Mouse (Mus musculus) ovary, adult 18-20 months (tissue): Measurements from ENCODE around the gene Calml4.
"Not testable (repeated sequence)": the region's sequence is repeated elsewhere in the genome, so short reads cannot be mapped to it uniquely, and the experiment has no call there.

Source experiments
- DNase-seq: peaks from one replicate; pipeline ENCODE4 v3.0.0; 2022; ENCODE audit warnings: low spot score, mixed read lengths

The Calml4 gene

DNA sequence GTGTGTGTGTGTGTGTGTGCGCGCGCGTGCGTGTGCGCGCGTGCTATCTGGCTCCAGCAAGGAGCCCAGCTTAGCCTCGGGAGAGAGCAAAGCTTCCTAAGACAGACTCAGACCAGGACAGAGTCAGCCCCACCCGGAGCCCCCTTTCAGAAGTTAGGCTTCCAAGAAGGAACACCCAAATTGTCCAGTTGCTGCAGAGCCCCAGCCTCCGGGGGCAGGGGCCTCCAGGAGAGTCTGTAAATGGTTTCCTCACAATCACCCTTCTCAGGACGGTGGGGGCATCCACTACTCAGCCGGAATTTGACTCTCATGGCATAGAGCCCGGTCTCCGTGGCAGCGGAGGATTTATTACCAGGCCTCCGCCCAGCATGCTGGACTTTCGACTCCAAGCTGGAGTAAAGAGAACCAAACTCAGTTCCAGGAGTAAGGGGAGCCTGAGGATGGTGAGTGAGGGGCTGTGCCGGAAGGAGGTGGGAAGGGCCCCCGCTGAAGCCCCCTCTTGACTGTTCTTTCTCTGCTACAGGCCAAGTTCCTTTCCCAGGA, at the start of gene Calml4:
Gene Calml4 (plus strand): TSS at position 362 of the 543 bp plus-strand sequence.
- peak; percentile 59 for DNase-seq

DNA sequence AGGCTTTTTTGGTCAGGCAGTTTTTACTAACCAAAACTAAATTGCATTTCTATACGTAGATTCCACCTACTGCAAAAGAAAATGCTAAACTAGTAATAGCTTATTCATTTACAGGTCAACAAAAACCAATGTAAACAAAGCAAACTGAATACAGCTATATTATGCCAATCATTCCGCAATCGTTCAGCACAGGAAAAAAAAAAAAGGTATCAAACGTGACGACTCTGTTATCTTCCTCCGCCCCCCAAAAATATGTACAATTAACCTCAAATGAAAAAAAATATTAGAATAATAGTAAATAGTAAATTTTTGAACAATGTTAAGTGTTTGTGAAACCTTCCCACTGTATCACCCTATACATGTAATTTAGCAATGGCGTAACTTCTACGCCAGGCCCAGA, 47.8 kb upstream of the Calml4 start:
- no peak for DNase-seq

DNA sequence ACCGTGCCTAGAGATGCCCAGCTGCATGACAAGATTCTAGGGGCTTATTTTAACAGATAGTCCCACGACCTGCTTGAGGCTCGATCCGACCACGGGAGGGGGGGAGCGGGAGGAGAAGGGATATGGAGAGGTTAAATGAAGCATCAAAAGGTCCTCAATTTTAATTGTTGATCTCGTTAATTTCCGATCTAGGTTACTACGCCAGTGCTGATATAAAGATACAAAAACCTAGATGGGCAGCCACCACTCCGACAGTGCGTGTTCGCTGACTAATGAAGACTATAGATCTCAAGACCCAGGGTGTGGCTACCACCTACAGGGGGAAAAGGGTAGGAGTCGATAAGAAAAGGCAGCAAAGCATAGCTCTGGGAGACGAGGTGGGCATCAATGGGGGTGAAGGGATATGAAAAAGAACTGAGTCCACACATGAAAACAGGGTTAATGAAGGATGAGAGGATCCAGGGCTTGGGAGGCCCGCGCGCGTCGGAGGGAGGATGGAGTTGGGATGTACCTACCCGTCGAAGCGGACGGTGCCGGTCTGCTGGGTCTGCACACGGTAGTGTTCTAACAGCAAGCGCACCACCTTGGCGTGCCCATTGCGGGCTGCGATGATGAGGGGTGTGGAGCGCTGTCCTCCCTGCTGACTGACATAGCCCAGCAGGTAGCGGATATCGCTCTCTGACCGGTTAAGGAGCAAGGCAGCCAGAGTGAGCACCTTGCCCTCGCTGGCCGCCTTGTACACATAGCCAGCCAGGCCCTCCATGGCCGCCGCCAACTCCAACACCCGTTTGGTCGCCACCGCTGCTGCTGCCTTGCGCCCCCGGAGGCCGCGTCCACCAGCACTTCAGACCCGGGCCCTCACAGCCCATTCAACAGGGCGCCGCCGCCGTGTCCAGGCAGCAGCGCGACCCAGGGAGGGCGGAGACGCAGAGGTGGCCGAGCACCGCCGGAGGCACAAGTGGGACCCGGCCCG, 47.1 kb upstream of the Calml4 start:
- no peak for DNase-seq

DNA sequence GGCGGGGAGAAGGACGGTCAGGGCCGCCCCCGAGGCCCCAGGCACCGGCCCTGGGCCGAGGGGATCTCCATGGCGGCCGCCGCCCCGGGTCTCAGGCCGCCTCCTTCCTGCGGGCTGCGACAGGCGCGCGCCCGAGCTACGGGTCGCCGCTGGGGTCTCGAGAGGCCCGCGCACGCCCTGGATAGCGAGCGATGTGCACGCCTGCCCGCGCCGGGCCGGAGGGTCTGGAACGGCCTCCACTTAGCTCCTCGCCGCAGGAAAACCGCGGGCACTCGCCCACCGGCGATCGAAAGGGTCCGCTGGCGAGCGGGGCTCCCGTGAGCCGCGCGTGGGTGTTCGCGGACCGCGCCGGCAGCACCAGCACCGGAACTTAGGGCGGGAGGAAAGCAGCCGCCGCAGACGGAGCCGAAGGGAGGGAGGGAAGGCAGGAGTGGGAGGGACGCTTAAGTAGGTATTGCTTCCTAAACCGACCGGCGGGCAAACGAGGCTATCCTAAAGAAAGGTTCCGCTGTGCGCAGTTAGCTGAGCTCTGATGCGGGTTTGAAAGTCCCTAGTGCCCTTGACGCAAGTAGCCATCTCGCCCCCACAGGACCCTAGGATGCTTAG, 46.3 kb upstream of the Calml4 start, which contains the start of gene Fem1b:
Gene Fem1b (minus strand): TSS at position 419 of the 606 bp plus-strand sequence.
- peak; percentile 84 for DNase-seq

DNA sequence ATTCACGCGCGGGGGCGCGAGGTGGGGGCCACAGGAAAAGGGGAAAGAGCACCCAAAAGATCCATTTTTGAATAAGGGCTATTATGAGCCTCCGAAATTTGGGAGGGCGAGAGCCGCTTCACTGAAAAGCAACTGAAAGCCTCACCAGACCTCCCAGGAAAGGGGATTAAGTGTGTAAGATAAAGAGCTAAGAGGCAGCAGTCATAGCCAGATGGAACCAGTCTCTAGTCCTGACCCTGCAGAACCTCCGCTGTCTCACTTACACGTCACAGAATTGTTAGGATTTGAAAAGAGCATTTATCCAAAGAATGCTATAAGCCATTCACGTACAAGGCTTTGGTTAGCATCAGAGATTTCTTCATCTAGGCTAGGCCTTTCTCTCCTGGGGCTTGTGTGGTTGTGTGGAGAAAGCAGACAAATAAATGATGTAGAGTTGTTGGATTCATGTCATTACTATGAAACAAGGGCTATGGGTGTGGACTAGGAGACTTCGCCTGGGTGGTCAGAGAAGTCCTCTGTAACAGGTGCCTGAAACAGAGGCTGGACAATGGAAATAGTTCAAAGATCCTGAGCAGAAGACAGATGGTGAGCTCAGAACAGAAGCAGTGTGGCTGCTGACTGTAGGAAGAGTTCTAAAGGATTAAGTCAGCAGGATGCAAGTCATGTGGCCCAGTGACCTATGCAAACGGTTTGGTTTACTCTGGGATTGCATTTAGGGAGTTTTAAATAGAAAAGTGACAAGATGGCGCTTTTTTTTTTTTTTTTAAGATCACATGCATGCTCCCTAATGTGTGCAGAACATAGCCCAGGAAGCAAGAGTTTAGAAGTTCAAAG, 45.4 kb upstream of the Calml4 start:
- DNase-seq, result no peak

DNA sequence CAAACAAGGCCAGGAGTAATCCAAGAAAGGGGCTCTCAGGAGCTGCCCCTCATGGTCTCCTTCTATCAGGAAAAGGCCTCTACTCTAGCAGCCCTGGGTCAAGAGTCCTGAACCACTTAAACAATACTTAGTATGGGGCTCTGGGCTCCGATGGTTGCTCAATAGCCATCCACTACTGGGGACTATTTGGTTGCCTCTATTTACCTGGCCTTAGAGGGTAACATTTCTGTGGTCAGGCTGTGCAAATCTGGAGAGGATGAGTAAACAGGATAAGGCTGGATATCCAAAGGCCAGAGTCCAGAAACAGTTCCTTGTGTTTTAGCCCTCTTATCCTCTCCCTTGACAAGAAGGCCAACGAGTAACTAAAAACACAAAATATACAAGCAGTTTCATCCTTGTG, 43.1 kb upstream of the Calml4 start:
- DNase-seq, result no peak

DNA sequence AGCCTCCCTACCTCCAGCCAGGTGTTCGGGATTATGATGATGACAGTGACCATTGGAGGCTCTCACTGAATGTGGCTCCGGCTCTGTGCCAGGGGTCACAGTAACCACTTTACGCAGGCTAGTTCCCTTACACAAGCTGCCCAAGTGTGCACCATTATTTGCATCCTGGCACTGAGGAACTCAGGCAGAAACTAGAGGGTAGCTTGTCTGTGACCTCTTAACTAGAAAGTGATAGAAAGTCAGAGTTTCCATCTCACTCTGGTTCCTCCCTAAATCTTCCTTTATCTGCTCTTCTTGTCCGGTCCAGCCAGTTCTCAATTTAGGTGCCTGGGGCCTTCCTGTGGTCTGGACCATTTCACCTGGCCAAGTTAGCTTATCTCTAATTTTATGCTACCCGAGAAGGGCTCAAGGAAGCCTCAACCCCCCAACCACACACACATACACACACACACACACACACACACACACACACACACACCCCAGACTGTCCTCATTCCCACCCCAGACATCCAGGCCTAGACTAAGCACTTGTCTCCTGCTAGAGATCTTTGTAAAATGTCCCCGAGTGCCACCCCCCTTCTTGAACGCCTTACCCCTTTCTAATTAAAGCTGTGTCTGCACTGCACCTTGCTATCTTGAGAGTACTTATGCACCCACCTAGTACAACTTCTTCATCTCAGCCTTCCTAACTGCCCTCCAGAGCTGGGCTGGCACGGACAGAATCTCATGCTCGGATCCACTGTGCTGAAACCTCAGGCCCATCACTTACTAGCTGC, 41.4 kb upstream of the Calml4 start:
- no peak for DNase-seq

DNA sequence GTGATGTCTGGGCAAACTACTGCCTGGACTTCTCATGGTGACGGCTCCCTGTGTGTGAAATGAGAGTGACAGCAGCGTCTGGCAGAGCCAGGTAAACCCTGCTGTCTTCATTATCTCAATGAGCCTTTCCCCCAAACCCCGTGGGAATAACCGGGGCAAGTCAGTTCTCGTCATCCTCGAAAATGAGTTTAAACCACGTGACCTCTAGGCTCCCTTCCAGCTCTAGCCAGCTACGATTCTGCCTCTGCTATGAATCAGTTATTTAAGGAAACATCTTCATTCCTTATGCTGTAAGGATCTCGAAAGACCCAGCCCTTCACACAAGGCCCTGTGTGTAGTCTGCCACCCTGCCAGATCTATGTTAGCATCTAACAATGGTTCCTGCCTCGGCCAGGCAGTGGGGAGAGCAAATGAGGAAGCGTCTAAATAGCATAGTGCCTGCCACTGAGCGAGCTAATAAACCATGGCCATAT, 40.7 kb upstream of the Calml4 start:
- DNase-seq, result no peak

DNA sequence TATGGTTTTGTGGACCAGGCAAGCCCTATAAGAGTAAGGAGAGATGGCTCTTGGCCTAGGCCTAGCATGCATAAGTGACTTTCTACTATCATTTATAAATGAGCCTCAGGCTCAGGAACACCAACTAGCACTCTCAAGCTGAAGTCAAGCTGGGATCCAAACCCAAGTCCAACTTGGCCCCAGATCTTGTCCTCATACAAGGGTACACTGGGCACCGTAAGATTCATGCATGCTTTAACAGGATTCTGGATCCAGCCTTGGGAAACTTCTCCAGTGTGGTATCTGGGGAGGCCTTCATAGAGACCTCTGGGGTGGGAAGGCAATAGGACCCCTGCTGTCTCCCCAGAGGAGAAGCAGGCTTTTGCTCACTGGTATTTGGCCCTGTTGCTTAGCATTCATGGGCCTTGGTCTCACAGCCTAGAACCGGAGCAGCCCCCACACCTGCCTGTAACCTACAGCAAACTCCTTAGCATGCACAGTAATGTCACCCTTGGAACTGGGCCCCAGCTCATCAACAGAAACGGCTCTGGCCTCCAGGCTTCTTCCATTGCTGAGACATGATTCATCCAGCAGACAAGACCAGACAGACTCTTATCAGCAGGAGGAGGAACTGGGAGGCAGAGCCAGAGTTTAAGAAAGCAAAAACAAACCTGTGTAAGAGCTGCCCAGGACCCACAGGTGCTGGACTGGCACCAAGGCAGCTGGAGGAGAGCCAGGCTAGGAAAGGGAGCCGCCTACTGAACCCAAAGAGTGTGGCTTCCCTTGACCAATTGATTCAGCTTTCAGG, 39.9 kb upstream of the Calml4 start:
- peak; percentile 59 for DNase-seq

DNA sequence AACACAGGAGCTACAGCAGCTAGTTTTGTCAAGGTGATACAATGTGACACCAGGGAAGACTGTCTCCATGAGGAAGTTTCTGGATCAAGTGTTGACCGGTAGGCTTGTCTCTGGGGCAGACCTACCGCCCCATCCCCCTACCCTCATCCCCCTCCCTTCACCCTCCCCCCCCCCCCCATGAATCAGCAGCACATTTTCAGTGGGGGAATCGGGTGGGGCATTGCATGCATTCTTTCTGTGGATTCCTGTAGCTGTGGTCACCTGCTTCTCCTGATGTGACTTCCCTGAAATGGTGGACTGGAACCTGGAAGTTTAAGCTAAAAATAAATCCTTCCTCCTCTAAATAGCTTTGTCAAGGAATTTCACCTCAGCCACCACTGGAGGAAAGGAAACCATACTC, 38.4 kb upstream of the Calml4 start:
- DNase-seq, result no peak

DNA sequence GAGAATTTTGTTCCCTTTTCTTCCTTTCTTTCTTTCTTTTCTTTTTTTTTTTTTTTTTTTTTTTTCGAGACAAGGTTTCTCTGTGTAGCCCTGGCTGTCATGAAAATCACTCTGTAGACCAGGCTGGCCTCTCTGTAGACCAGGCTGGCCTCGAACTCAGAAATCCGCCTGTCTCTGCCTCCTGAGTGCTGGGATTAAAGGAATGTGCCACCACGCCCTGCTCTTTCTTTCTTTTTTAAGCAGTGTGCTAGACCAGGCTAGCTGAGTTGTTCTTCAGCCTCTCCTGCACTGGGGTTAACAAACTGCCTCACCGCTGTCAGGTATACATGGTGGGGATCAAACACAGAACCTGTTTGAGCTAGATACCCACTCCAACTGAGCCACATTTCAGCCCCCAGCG, 38.0 kb upstream of the Calml4 start:
- DNase-seq, result not testable (repeated sequence)

DNA sequence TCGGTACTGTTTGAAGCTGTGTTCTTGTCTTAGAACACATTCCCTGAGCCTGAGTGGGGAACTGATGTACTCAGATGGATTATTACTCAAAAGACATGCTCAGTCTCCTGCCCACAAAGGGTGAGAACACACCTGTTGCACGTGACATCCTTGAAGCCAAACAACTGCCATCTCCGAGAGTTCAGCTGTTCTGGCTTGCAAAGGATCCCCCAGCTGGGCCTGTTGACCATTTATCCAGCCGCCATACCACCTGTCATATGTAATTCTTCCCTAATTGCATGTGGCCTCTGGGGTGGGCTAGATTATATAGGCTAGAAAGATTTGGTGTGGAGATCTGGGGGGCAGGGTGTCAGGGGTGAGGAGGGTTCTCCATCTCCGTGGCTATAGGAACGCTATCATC, 37.1 kb upstream of the Calml4 start:
- no peak for DNase-seq

DNA sequence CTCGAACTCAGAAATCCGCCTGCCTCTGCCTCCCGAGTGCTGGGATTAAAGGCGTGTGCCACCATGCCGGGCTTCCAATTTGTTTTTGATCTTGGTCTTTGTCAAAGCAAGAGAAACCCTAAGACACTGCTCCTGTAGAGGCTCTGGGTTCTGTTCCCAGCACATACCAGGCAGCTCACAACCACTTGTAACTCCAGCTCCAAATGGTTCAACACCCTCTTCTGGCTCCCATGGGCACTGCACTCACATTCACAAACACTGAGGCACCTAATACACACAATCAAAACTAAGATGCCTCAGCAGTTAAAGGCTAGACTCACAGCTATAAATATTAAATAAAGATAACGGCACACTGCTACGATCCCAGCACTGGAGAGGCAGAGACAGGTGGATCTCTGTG, 36.1 kb upstream of the Calml4 start:
- DNase-seq, result no peak

DNA sequence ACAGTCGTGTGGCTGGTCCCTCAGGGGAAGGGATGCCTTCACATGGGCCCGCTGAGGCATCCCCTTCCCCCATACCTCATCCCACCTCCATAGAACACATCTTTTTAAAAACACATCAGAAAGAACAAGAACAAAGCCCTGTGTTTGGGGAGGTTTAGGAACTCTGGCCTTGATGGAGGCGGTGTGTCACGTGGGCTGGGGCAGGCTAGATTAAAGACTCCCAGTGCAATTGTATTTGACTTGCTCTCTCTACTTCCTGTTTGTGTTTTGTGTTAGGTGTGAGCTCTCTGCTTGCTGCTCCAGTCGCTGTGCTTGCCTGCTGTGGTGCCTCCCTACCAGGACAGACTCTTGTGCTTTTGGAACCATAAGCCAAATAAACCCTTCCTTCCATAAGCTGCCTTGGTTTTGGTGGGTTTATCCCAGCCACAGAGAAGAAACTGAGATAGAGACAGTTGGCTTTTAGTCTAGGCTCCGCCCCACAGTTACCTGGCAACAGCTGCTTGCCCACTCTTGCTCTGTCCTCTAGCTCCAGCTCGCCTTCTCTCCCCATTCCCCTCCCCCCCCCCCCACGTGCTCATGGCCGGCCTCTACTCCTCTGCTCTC, 32.0 kb upstream of the Calml4 start:
- no peak for DNase-seq

DNA sequence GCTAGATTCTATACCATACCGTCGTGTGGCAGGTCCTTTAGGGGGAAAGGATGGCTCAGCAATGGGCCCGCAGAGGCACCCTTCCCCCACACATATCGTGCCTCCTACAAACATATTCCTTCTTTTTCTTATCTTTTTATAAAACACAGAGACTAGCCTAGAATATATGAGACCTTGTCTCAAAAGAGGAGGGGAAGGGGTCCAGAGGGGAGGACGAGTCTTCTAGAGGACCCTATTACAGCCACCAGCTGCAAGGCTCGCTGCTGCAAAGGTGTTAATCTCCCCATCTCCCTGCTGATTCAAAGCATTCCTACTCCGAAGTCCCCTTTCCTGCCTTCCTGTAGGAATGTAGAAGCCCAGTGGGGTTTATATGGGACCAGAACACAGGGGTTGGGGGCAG, 31.4 kb upstream of the Calml4 start:
- no peak for DNase-seq

DNA sequence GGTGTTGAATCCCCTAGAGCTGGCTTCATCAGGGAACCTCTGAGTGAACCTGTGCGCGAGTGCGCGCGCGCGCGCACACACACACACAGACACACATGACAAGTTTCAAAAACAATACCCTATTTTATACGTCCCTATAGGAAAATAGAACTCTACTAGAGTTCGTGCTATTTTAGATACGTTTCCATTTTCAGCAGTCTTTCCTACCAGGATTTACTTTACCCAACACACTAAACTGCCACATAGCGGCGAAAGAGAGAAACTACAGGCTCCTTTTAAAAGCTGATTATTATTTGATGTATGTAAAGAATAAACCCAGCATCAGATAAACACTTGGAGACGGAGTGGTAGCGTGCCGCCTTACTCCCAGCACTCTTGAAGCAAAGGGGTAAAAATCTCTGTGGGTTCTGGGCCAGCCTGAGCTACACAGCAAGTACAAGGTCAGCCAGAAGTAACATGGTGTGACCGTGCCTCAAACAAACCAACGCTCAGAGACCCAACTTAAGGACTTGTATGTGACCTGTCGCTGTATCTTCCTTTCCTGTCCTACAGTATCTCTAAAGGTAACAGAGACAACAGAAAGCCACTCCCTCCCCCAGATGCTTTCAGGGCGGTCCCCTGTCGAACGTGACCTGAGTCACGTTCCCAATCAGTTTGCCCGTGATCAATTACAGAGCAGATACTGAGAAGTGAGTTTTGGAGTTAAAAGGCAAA, 29.8 kb upstream of the Calml4 start:
- no peak for DNase-seq

DNA sequence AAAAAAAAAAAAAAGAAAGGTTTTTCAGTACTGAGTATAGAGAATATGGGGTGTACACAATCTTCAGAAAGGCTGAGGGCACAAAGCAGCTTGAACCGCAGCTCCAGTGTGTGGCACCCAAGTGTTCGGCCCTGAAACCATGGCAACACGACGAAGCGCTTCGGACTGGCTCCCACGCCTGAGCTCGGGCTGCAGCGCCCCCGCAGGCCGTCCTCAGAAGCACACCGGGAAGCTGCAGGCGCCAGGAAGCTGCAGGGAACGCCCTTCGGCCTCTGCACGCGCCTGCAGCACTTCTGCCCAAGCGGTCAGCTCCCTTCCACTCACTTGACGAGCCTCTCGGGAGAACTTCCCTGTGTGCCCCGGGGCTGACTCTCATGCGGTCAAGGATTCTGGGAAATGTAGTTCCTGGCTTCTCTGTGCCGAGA, 29.2 kb upstream of the Calml4 start:
- peak; percentile 97 for DNase-seq

DNA sequence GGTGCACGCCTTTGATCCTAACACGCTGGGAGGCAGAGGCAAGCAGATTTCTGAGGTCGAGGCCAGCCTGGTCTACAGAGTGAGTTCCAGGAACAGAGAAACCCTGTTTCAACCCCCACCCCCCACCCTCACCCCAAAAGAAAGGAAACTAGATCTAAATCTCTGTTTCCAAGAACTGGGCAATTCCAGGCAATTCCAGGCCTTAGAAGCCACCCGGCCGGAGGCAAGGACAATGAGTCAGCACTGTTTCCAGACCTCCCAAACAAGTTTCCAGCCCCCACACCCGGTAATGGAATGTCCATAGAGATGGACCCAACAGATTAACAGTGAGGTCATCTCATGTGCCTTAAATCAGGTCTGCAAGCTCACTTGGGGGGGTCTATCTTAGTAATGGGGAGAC, 28.0 kb upstream of the Calml4 start:
- no peak for DNase-seq

DNA sequence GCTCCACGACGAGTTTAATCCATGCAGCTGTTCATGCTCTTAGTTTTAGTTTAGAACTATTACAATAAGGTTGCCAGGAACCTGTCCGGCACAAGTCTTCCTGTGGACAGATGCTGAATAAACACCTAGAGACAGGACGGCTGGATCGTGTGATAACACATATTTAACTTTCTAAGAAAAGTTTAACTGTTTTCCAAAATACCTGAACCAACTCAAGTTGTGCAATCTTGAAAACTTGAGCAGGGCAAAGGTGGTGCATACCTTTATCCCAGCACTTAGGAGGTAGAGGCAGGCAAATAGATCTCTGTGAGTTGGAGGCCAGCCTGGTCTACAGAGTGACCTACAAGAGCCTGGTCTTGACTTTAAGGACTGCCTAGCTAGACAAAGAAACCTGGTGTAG, 23.0 kb upstream of the Calml4 start:
- no peak for DNase-seq
